Mouse (Mus musculus): ENCODE measurements at regions not wholly inside any gene's neighbourhood (a gene's known extent, or its start where the extent isn't known, plus 50 kb on each side); places are given as distances from the start of the nearest gene placed in this dataset.

- H3K27ac ChIP-seq (ENCODE audit: insufficient read depth, low read depth) = no peak overlapping the region
- no peak overlapping the region for H3K9ac ChIP-seq (ENCODE audit: insufficient read depth, low read depth)
- dilution Hi-C loops (cut with MboI; ENCODE audit: extremely low pct_ligation_motif_present, extremely low pct_unique_long_range_greater_than_20kb, low sequenced_read_pairs) (no loop called here), in situ Hi-C loops (cut with MboI; ENCODE audit: low pct_ligation_motif_present, low pct_unique_long_range_greater_than_20kb, low sequenced_read_pairs) (no loop called here)
- TF ChIP-seq ZC3H11A (IDR thresholded peaks at IDR 0.05; ENCODE audit: low read depth, low read length) (no peak), USF1 (IDR thresholded peaks at IDR 0.05; ENCODE audit: low read depth, low read length) (no peak), USF2 (conservative IDR thresholded peaks at IDR 0.05; ENCODE audit: low read depth, low read length) (no peak), NRF1 (IDR thresholded peaks at IDR 0.05; ENCODE audit: low read depth, low read length) (no peak), UBTF (IDR thresholded peaks at IDR 0.05; ENCODE audit: low read depth, low read length) (no peak), ZNF384 (IDR thresholded peaks at IDR 0.05; ENCODE audit: low read depth, low read length) (no peak), MAZ (IDR thresholded peaks at IDR 0.05; ENCODE audit: low read depth, low read length) (no peak), CHD2 (IDR thresholded peaks at IDR 0.05; ENCODE audit: low read length) (no peak), CTCF (conservative IDR thresholded peaks at IDR 0.05 in 1 of 2, IDR thresholded peaks at IDR 0.05 in 1 of 2; ENCODE audit: low read depth in 2 of 2, low read length in 2 of 2) (no peak)
- H3K36me3 ChIP-seq (replicated peaks in 1 of 2; ENCODE audit: control insufficient read depth in 1 of 2, insufficient read depth in 1 of 2, low read length in 1 of 2) = no peaks in the 10 kb centered on the region
- H3K9me3 ChIP-seq (replicated peaks; ENCODE audit: low read length) = peaks cover 69% of the 10 kb centered on the region
- no peak for DNase-seq (ENCODE audit: extremely low read depth)
- H3K4me2 ChIP-seq (ENCODE audit: insufficient read depth, low read depth, poor library complexity, severe bottlenecking) = no peak overlapping the region
- H3K27me3 ChIP-seq (replicated peaks) = no peaks in the 10 kb centered on the region
- no peaks in the 10 kb centered on the region for H3K4me1 ChIP-seq (ENCODE audit: control insufficient read depth in 1 of 2, insufficient read depth in 2 of 2)
- H3K4me3 ChIP-seq (replicated peaks in 1 of 3; ENCODE audit: low read depth in 2 of 3, low read length in 2 of 3, poor library complexity in 1 of 3) = no peak overlapping the region
- no peaks in the 10 kb centered on the region for H3K79me2 ChIP-seq (replicated peaks; ENCODE audit: control insufficient read depth, extremely low read depth, insufficient read depth, poor library complexity, severe bottlenecking)
Measured at GRCm38 (mm10) chr13:69946615-69947014, 144.4 kb downstream of the Med10 start.

- H3K36me3 ChIP-seq (replicated peaks in 1 of 2; ENCODE audit: control insufficient read depth in 1 of 2, insufficient read depth in 1 of 2, low read length in 1 of 2) = no peaks in the 10 kb centered on the region
- in situ Hi-C loops (cut with MboI; ENCODE audit: low pct_ligation_motif_present, low pct_unique_long_range_greater_than_20kb, low sequenced_read_pairs) (no loop called here), dilution Hi-C loops (cut with MboI; ENCODE audit: extremely low pct_ligation_motif_present, extremely low pct_unique_long_range_greater_than_20kb, low sequenced_read_pairs) (no loop called here)
- no peak for DNase-seq (ENCODE audit: extremely low read depth)
- peaks cover 64% of the 10 kb centered on the region for H3K9me3 ChIP-seq (replicated peaks; ENCODE audit: low read length)
- H3K27ac ChIP-seq (ENCODE audit: insufficient read depth, low read depth) = no peak overlapping the region
- H3K4me3 ChIP-seq (replicated peaks in 1 of 3; ENCODE audit: low read depth in 2 of 3, low read length in 2 of 3, poor library complexity in 1 of 3) = no peak overlapping the region
- H3K27me3 ChIP-seq (replicated peaks) = no peaks in the 10 kb centered on the region
- no peak for TF ChIP-seq CTCF (conservative IDR thresholded peaks at IDR 0.05 in 1 of 2, IDR thresholded peaks at IDR 0.05 in 1 of 2; ENCODE audit: low read depth in 2 of 2, low read length in 2 of 2)
- no peak for TF ChIP-seq JUND (conservative IDR thresholded peaks at IDR 0.05; ENCODE audit: low read depth, low read length)
- TF ChIP-seq RCOR1 (conservative IDR thresholded peaks at IDR 0.05; ENCODE audit: low read depth, low read length) = no peak
- TF ChIP-seq TCF12 (IDR thresholded peaks at IDR 0.05; ENCODE audit: low read depth, low read length) = no peak
- no peak for TF ChIP-seq ELF1 (IDR thresholded peaks at IDR 0.05; ENCODE audit: low read depth, low read length)
- TF ChIP-seq CHD1 (IDR thresholded peaks at IDR 0.05; ENCODE audit: low read depth, low read length) = no peak
- no peak for TF ChIP-seq ZKSCAN1 (IDR thresholded peaks at IDR 0.05; ENCODE audit: borderline replicate concordance, low read depth, low read length)
- TF ChIP-seq CHD2 (IDR thresholded peaks at IDR 0.05; ENCODE audit: low read length) = no peak
- TF ChIP-seq PAX5 (IDR thresholded peaks at IDR 0.05; ENCODE audit: low read length) = no peak
- no peak for TF ChIP-seq BHLHE40 (IDR thresholded peaks at IDR 0.05; ENCODE audit: low read depth, low read length)
- TF ChIP-seq MXI1 (IDR thresholded peaks at IDR 0.05; ENCODE audit: low read depth, low read length) = no peak
- TF ChIP-seq KAT2A (IDR thresholded peaks at IDR 0.05; ENCODE audit: insufficient replicate concordance, low read length) = no peak
- TF ChIP-seq USF1 (IDR thresholded peaks at IDR 0.05; ENCODE audit: low read depth, low read length) = no peak
- TF ChIP-seq IRF4 (IDR thresholded peaks at IDR 0.05; ENCODE audit: low read depth, low read length) = no peak
- TF ChIP-seq POLR2A (IDR thresholded peaks at IDR 0.05; ENCODE audit: low read depth, low read length) = no peak
- no peak for TF ChIP-seq MAX (IDR thresholded peaks at IDR 0.05; ENCODE audit: low read length)
- no peak for TF ChIP-seq MAFK (IDR thresholded peaks at IDR 0.05; ENCODE audit: insufficient replicate concordance, low read length)
- H3K9ac ChIP-seq (ENCODE audit: insufficient read depth, low read depth) = no peak overlapping the region
- no peaks in the 10 kb centered on the region for H3K4me1 ChIP-seq (ENCODE audit: control insufficient read depth in 1 of 2, insufficient read depth in 2 of 2)
- no peaks in the 10 kb centered on the region for H3K79me2 ChIP-seq (replicated peaks; ENCODE audit: control insufficient read depth, extremely low read depth, insufficient read depth, poor library complexity, severe bottlenecking)
- H3K4me2 ChIP-seq (ENCODE audit: insufficient read depth, low read depth, poor library complexity, severe bottlenecking) = no peak overlapping the region
Measured at GRCm38 (mm10) chr13:69952061-69952460, 149.9 kb downstream of the Med10 start.
